Mouse (Mus musculus) forebrain, postnatal 0 days (tissue): ENCODE measurements around the gene Foxn3. TPM values are rescaled to one million over a fixed set of nuclear protein-coding genes. Genes with fewer than 3 reads are reported as not detected.
A peak's percentile ranks its signal among the peaks of the same experiment; 100 is the strongest.

ENCODE experiments used
- ATAC-seq: fragments of 200-750 bp; cut with Nextera tagmentation; 2 replicates; pipeline ENCODE4 v1.8.0; 2017; ENCODE audit warnings: mild to moderate bottlenecking, moderate library complexity
- DNase-seq: peaks from one replicate; pipeline ENCODE4 v3.0.0-alpha.2; 2015
- H3K27ac ChIP-seq: fragments of 300-500 bp; sonication (generic); 2 replicates; pipeline ENCODE4 v1.5.1; 2014; ENCODE audit warnings: low read depth, mild to moderate bottlenecking, antibody characterized with exemption, low read length, moderate library complexity, mixed read lengths
- H3K27me3 ChIP-seq: fragments of 300-500 bp; sonication (generic); 2 replicates; pipeline ENCODE4 v1.6.1; 2014; ENCODE audit warnings: mild to moderate bottlenecking, low read length, mixed read lengths; ENCODE audit not compliant: insufficient read depth
- H3K36me3 ChIP-seq: fragments of 300-500 bp; sonication (generic); 2 replicates; pipeline ENCODE4 v1.6.1; 2014; ENCODE audit warnings: mild to moderate bottlenecking, moderate library complexity; ENCODE audit not compliant: insufficient read depth
- H3K4me1 ChIP-seq: fragments of 300-500 bp; sonication (generic); 2 replicates; pipeline ENCODE4 v1.6.1; 2014; ENCODE audit warnings: antibody characterized with exemption; ENCODE audit not compliant: insufficient read depth
- H3K4me2 ChIP-seq: fragments of 300-500 bp; sonication (generic); 2 replicates; pipeline ENCODE4 v1.6.1; 2014; ENCODE audit warnings: low read depth, mild to moderate bottlenecking, moderate library complexity
- H3K4me3 ChIP-seq: fragments of 300-500 bp; sonication (generic); 2 replicates; pipeline ENCODE4 v1.5.1; 2014; ENCODE audit warnings: low read depth, low read length, mixed read lengths
- H3K9ac ChIP-seq: fragments of 300-500 bp; sonication (generic); 2 replicates; pipeline ENCODE4 v1.6.1; 2014; ENCODE audit warnings: mild to moderate bottlenecking
- H3K9me3 ChIP-seq: fragments of 300-500 bp; sonication (generic); 2 replicates; pipeline ENCODE4 v1.6.1; 2016; ENCODE audit warnings: low read length
- CTCF ChIP-seq: sonication (generic); IDR thresholded peaks from 2 replicates; pipeline ENCODE4 v1.5.1; 2016; ENCODE audit warnings: antibody characterized with exemption, control low read depth, low read depth
- WGBS: fragments of 180-500 bp; shearing (Covaris S2); extraction: QIAGEN DNeasy Blood & Tissue Kit; methylation state at CpG from one replicate; pipeline ENCODE4 v1.1.7; 2014; 5-methylcytosine and 5-hydroxymethylcytosine counted together
- polyA plus RNA-seq: library from polyadenylated mRNA; unstranded; fragments of >200 nt; fragmentation: Nextera tagmentation; extraction: Ambion mirVana; gene quantifications from 2 replicates; pipeline ENCODE4 v1.2.1, GENCODE M21; 2015
- total RNA-seq: library from RNA; depleted of rRNA; stranded (reverse); fragments of >200 nt; gene quantifications from 2 replicates; pipeline ENCODE4 v1.2.3, GENCODE M21; 2014

The Foxn3 gene
- total and polyA plus RNA-seq, 2 experiments from 2014 or later: 32.8 to 61.3 TPM

DNA sequence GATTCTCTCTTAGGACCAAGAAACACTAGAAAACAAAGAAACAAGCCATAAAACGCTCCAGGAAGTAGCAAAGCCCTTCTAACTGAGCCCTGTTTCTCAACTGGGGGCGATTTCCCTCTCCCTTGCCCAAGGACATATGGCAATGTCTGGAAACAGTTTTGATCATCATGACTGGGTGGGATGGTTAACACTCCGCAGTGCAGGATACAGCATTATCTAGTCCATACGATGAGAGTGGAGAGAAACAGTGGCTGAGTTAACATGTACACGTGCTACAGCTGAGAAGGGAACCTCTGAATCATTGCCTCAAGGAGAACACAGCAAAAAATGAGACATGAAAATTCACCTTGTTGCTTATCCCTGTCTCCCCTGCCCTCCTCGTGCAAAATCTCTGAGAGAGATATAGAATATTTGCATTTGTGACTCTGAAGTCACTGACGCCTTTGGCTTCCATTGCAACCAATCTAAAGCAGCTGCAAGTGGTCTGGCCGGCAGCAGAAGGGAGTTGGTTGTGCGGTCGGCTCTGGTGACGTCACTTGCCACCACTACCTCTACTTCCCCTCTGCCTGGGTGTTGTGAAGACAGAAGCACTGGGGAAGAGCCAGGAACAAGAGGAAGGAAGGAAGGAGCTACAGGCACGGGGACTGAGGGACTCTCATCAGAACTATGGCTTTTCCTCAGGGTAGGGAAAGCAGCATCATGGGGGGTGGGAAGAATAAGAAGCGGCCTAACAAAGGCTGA, 338.3 kb downstream of the Foxn3 start:
- Histone ChIP-seq H3K9me3 (no peaks in the 10 kb centered on the region), H3K27me3 (no peaks in the 10 kb centered on the region), H3K27ac (no peak overlapping the region), H3K36me3 (no peaks in the 10 kb centered on the region), H3K4me1 (peaks cover 16% of the 10 kb centered on the region), H3K4me3 (no peak overlapping the region), H3K9ac (no peak overlapping the region), H3K4me2 (no peak overlapping the region)
- ATAC-seq (peak; percentile 34; the same call in 1 of the 2 replicates), DNase-seq (no peak)
- WGBS: 58% methylated on average over 13 of the region's 13 CpGs
- no peak for TF ChIP-seq CTCF

DNA sequence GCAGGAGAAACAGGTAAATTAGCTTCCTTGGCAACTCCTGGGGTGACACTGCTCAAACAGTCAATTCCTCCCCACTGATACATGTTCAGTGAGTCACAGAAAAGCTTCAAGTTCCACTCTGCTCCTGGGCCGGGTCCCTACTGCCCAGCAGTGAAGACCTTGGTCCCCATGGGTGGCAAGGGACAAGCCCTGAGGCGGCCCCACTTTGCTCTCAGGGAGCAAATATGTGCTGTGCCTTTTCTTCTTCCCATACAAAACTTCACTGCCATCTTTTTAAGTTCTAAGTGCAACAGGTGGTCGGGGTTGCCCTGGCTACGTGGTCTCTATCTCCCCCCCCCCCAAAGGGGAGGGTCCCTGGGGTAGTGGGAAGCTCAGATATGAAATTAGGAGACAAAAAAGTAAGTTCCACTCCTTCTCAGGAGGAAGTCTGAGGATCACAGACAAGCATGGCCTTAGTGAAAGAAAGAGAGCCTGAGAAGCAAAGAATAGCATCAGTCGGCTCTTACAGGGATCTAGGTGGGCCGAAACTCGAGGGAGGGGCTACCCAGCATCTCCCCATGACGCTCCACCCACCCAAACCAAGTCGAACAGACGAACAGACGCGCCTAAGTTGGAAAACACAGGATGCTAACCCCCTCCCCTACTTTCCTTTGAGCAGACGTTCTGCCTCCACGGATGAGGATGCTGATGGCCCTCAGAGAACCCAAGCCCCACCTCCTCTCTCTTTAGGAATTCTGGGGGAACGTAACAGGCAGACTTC, 342.1 kb downstream of the Foxn3 start:
- no peak overlapping the region; the same call in 1 of the 2 replicates for H3K27ac ChIP-seq
- H3K4me1 ChIP-seq: peaks cover 21% of the 10 kb centered on the region

DNA sequence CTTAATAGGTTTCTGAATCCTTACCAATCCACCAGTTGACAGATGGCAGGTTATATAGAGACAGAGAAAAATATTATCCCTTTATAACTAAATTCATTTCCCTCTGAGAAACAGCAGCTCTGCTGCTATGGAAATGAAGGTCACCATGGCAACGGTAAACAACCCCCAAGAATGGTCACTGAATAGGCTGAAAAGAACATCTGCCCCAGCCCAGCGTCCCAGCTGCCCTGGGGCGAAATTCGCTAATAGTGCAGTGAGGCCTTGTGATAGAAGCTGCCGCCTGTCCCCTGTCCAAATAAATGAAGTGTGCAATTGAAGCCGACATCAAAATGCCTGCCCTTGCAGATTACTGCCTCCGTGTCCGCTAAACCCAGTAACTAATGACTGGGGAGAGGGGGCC, 343.0 kb downstream of the Foxn3 start:
- H3K27ac ChIP-seq: no peak overlapping the region
- TF ChIP-seq CTCF: no peak
- 8% methylated on average over 8 of the region's 8 CpGs for WGBS
- no peak overlapping the region for H3K4me3 ChIP-seq
- no peak overlapping the region for H3K4me2 ChIP-seq
- peak; percentile 62 for ATAC-seq
- H3K9me3 ChIP-seq: no peaks in the 10 kb centered on the region
- no peaks in the 10 kb centered on the region for H3K27me3 ChIP-seq
- H3K36me3 ChIP-seq: no peaks in the 10 kb centered on the region
- peak; percentile 75 for DNase-seq
- H3K4me1 ChIP-seq: peaks cover 30% of the 10 kb centered on the region
- peak overlapping the region; percentile 10; the same call in 1 of the 2 replicates for H3K9ac ChIP-seq

More for the DNA sequence above, 342.1 kb downstream of the Foxn3 start:
- no peaks in the 10 kb centered on the region for H3K27me3 ChIP-seq
- no peaks in the 10 kb centered on the region for H3K36me3 ChIP-seq
- no peak for DNase-seq
- H3K4me3 ChIP-seq: no peak overlapping the region
- ATAC-seq: 0 out of 2 replicates have a peak, but pooled peaks have one; percentile 23
- 12% methylated on average over 15 of the region's 15 CpGs for WGBS
- peak overlapping the region; percentile 10; the same call in 1 of the 2 replicates for H3K4me2 ChIP-seq
- H3K9ac ChIP-seq: no peak overlapping the region
- H3K9me3 ChIP-seq: no peaks in the 10 kb centered on the region
- no peak for TF ChIP-seq CTCF

DNA sequence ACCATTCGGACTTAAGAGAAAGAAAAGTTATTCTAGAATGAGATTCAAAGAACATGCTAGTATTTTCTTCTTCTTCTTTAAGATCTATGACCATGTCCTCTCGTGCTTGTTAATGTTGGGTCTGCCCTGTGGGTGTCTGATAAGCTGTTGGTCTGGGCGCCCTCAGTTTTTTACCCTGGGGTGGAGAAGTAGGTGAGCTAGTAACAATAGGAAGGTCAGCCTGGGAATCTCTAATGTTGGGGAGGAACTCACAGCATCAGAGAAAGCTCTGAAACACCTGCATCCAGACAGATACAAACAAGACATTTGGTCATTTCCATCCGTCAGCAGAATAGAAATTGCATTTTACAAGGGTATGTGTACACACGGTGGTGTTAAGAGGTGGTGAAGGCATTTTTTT, 343.6 kb downstream of the Foxn3 start:
- DNase-seq (no peak), ATAC-seq (no peak)
- WGBS: 31% methylated on average over 5 of the region's 5 CpGs
- Histone ChIP-seq H3K4me3 (no peak overlapping the region), H3K27me3 (no peaks in the 10 kb centered on the region), H3K9ac (no peak overlapping the region), H3K27ac (no peak overlapping the region), H3K9me3 (no peaks in the 10 kb centered on the region), H3K4me2 (no peak overlapping the region), H3K36me3 (no peaks in the 10 kb centered on the region), H3K4me1 (peaks cover 30% of the 10 kb centered on the region)
- TF ChIP-seq CTCF: no peak

DNA sequence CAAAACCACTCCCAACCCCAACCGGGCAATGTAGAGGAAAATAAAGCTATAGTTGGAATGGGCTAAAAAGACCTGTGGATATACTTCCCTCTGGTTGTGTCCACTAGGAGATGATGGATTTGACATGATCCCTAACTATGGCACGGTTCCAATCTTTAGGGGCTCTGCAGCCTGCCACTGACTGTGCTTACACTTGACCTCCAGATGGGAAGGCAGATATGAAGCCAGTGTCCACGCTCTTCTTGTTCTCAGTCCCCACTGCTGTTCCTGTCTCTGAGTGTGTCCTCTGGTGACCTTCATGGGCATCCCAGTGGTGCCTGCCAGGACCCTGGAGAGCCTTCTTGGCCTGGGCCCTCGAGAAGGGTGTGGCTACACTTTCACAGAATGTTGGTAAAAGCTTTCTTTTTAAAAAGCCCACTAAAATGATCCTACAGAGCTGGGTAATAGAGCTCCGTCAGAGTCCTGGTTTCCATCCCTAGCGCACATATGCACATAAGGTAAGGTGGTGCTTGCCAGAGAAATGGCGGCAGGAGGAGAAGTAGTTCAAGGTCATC, 346.2 kb downstream of the Foxn3 start:
- 80% methylated on average over 7 of the region's 7 CpGs for WGBS
- no peaks in the 10 kb centered on the region for H3K27me3 ChIP-seq
- H3K27ac ChIP-seq: no peak overlapping the region
- H3K9me3 ChIP-seq: no peaks in the 10 kb centered on the region
- no peak overlapping the region for H3K4me2 ChIP-seq
- H3K4me3 ChIP-seq: no peak overlapping the region
- ATAC-seq (no peak), DNase-seq (no peak)
- no peak for TF ChIP-seq CTCF
- H3K36me3 ChIP-seq: no peaks in the 10 kb centered on the region
- peaks cover 29% of the 10 kb centered on the region for H3K4me1 ChIP-seq
- H3K9ac ChIP-seq: no peak overlapping the region

DNA sequence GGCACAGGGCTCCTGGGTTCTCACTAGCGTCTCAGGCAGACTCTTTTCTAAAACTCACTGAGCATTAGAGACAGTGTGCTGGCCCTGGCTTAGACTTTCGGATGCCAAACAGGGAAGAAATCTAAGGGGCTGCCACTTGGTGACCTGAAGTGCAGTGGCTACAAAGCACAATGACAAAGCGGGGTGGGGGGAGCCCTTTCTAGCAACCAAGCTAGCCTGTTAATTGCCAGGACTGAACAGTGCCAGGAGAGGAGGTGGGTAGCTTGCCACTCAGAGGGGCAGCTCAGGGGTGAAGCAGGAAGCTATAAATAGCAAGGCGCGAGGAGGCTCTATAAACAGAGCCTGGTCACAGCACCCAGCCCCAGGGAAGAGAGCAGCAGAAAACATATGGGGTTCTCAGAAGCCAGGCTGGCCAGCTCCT, 347.0 kb downstream of the Foxn3 start:
- peaks cover 21% of the 10 kb centered on the region for H3K4me1 ChIP-seq
- ATAC-seq: peak; percentile 64
- DNase-seq: no peak
- H3K4me2 ChIP-seq: no peak overlapping the region
- H3K36me3 ChIP-seq: 0 out of 2 replicates have a peak, but pooled peaks cover under 1% of the 10 kb centered on the region
- H3K27ac ChIP-seq: no peak overlapping the region
- H3K9me3 ChIP-seq: no peaks in the 10 kb centered on the region
- no peak for TF ChIP-seq CTCF
- 18% methylated on average over 5 of the region's 5 CpGs for WGBS
- no peak overlapping the region for H3K9ac ChIP-seq
- H3K27me3 ChIP-seq: no peaks in the 10 kb centered on the region
- no peak overlapping the region for H3K4me3 ChIP-seq
